Mouse (Mus musculus) T-helper 1 cell (primary cell): ENCODE measurements around the gene Mslnl.

Experiments
- in situ Hi-C: fragments of 300-600 bp; cut with MboI, MseI; formaldehyde crosslinking; loops from one replicate; pipeline ENCODE4 v1.15.1; 2025; ENCODE audit warnings: high pct_unique_total_duplicates

The Mslnl gene

DNA sequence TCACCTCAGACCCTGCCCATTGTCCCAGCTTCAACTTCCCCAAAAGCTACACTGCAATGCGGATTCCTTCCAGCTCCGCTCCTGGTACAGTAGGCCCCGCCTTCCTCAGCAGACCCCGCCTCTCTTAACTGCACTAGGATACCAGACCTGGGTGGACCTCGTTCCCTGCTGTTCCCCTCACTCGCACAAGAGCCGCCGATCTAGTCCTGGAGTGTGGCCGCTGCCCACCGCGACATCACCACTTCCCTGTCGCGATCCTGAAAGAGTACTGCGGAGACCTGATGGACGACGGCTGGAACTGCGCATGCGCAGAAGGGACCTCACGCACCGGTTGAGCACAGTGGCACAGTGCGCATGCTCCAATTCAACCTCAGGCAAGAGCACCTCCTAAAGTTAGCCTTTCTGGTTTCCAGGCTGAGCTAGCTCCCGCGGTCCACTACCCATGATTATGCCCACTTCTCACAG is 49.5 kb downstream of the Mslnl start, which contains the start of gene Haghl:
Haghl (minus strand) TSS at position 393 of the 465 bp plus-strand sequence.
- in situ Hi-C loops = no loop called here

DNA sequence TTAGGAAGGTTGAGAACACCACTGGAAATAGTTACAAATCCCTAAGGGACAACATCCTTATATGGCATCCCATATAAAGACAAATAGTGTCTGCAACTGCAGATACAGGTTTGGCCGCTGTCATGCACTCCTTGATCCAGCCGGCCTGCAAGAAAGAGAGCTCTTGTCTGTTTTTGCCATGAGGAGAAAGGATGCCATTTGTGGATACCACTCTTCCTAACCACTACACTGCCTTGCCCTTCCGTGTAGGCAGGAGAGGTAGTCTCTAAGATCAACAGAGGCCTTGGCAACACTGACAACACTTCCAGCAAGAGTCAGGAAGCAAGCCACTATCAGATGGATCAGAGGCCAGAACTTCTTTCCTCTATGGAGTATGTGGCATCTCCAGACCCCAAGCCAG is 50.4 kb downstream of the Mslnl start, which contains the start of gene Ccdc78:
Ccdc78 (plus strand) TSS at position 301 of the 400 bp plus-strand sequence.
- in situ Hi-C loops = no loop called here

DNA sequence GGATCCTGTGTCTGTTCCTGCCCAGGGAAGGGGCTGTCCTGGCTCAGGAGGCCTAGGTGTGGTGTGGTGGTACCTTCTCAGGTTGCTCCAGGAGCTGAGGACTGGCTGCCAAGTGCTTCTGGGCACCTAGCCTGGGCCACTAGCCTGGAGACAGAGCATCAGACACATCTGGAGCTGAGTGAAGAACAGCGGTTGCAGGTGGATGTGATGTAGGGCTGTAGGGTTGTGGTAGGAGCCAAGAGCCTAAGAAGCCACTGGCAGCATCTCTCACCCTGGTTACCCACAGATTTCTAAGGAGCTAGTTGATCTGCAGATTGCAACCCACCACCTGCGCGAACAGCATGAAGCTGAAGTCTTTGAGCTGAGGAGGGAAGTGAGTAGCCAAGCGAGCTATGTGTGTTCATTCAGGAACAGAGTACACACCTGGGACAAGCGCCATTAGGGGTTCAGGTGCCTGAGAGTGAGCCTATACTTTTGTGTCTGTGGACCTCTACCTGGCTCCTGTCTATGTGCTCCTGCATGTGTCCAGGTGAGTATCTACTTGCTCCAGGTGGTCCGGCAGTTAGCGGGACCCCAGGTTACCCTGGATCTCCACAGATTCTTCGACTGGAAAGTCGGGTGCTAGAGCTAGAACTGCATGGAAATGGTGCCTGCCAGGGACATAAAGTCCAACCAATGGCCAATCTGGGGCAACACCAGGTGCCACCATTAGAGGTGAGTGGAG is 51.1 kb downstream of the Mslnl start:
- in situ Hi-C loops = no loop called here

DNA sequence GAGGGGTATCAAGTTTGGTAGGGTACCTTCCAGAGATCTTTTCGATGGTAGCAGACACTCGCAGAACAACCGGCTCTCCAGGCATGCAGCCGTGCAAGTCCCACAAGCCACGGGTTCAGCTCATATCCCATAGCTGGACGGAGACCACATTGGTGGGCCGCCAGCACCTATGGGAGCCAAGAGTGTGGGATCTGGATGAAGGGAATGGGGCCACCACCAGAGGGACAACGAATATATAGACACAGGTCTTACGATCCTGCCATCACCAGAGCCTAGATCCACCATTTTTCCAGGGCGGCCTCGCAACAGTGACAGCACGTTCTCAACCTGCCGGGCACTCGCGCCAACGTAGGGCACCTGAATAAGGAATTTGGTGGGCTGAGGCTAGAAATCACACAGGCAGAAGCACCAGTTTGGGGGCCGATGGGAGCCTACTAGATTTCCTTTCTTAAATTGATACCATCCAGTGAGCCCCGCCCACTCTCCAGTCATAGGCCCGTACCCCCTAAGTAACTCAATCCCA is 55.5 kb downstream of the Mslnl start:
- in situ Hi-C loops = no loop called here

DNA sequence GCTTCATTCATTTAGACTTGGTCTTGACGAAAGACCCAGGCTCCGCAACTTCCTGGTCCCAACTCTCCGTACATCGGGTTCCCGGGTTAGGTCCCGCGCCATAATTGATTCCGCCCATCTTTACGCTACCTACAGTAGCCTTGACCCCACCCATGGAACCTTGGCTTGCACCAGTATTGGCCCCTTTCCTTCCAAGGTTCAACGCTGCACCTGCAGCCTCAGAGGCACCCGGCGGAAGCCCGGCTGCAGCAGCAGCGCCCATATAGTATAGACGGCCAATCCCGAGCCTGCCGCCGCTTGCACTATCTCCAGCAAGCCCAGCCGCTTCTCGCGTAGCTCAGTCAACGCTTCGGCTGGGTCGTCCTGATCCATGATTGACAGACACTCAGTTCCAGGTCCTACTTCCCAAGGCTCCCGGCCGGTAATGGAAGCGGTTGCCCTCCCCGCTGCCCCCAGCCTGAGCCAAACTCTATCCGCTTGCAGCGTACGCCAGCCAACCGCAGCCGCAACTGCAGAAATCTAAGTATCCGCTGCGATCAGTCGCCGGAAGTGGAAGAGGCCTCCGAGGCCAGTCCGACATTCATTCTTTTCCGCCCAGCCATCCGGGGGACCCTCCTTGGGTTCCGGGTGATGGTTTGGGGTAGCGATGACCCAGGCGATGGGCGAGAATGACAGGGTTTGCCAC is 56.1 kb downstream of the Mslnl start:
- in situ Hi-C loops = no loop called here

DNA sequence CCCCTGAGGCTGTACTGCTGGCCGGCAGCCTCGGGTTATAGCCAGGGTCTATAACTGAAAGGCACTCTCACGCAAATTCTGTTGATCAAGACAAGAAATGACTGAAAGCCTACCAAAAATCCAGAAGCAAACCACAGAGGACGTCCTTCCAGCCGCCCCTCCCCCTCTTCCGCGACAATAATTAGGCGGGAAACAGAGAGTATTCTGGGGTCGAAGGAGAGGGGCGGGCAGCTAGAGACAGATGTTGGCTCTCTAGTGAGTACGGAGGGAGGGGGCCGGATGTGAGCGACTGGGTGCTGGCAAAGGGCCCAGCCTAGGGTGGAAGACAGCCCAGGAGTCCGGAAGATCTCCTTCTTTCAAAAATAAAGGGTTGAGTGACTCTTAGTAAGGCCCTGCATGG is 56.8 kb downstream of the Mslnl start, which contains the start of gene Fam173a:
Fam173a (minus strand) TSS at position 287 of the 400 bp plus-strand sequence.
- in situ Hi-C loops = no loop called here

DNA sequence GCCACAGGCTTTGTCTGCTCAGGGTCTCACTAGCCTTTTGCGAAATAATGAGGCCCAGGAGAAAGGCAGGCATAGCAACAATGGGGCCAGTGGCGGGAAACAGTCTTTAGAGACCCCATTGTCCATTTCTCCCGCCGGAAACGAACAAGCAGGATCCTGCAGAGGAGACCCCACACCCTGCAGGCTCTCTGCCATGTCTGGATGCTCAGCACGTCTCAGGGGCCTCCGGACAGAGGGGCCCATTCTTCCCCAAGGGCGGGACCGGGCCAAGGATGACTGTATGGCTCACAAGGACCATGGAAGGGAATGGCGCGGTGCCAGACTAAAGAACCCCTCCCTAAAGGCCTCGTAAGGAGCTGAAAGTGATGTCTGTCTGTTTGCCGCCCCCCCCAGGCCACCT is 58.4 kb downstream of the Mslnl start:
- in situ Hi-C loops = no loop called here

DNA sequence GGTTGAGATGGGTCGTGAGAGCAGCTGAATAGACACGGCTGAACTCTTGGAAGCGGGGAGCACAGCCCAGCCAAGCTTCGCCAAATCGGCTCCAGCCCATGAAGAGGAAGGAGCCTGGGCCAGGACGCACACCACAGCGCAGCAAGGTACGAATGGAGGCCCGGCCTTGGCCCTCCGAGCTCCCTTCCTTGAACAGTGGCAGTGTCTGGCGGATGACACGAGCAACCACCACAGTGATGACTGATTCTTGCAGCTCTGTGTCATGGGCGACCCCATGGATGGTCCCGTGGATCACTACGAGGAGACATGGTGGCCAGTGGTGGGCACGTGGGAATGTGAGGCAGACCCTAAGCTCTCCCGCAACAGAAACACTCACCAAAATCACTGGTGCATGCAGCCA is 59.2 kb downstream of the Mslnl start:
- in situ Hi-C loops = no loop called here

DNA sequence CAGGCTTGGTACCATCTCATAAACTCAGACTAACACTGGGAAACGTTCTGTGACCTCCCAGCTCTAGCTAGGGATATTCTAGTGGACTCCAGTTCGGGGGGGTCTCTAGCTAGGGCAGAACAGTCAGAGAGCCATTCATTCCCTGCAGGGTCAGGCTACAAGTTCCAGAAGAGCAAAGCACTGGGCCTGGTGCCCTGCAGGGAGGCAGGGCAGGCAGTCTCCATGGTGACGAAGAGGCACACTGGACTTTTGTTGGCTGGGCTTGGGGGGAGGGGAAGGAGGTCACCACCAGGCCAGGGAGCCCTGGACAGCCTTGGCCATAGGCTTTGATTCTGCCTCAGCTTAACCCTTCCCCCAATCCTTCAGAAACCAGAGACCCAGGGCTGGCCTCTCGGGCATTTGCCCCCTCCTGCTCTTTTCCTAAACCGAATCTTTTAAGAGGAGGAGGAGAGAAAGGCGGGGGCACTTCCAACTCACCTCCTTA is 59.8 kb downstream of the Mslnl start, which contains the start of gene AC134908.4:
AC134908.4 (minus strand) TSS at position 51 of the 484 bp plus-strand sequence.
- in situ Hi-C loops = no loop called here

DNA sequence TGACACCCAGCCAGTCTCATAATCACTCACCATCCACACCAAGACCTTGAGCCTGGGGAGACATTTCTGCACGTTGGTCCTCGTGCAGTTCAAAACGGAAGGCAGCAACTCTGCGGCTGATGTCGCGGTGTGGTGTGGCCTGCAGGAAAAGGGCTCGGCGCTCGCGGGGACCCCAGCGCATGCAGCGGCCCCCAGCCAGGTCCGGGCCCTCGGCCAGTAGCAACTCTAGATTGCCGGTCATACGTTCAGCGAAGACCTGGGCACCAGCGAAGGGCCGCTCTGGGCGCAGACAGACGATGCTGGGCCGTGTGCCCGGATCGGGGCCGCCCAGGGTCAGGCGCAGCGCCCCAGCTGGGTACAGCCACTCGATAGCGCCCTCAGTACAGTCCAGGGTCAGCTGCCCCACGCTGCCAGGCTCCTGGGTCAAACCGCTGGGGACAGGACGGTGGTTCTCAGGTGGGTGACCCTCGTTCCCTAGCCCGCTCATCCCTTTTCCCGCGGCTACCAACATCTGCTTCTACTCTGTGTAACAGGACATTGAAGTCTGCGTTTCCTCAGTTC is 60.4 kb downstream of the Mslnl start:
- in situ Hi-C loops = no loop called here

DNA sequence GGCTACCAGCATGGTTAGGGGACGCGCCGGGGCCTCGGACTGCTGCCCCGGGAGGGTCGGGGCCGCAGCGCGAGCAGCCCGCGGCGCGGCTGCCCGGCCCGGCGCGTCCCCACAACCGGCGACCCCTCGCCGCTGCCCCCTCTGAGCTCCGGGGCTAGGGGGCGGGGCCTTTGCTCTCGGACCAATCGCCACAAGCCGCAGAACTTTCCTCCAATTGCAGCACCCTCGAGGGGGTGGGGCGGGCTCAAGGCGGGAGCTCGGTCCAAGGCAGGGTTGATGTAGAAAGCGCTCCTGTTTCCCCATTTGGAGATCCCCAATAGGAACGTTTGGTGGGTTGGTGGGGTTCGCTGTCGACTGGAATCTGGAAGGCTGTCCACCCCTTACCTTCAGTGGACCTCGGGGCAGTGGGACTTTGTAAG is 61.1 kb downstream of the Mslnl start, which contains the start of gene Metrn:
Metrn (minus strand) TSS at position 186 of the 419 bp plus-strand sequence.
- in situ Hi-C loops = no loop called here
